ENCODE assay signal across 8 mouse cellular contexts in genomic region chr11:61683907-61684731, GRCm38 (mm10). TPM values are rescaled to one million over a fixed set of nuclear protein-coding genes. Genes with fewer than 3 reads are reported as not detected.
A peak's percentile ranks its signal among the peaks of the same experiment; 100 is the strongest.
DNase-seq lines count a peak whose midpoint lies in the region; ATAC-seq and TF ChIP-seq lines count a peak whose summit lies in the region.

TSS of gene Fam83g (plus strand) at chr11:61684091.

- peak; percentile 49 for ATAC-seq in heart, embryonic 16.5 days (replicated peaks; ENCODE audit: extremely low read depth, insufficient read depth, low FRiP score)
- peak; percentile 35 for ATAC-seq in megakaryocyte, adult 5-6 weeks (ENCODE audit: poor library complexity, severe bottlenecking)

- no peak for TF ChIP-seq POLR2A in embryonic fibroblast, embryonic 13.5 days (IDR thresholded peaks at IDR 0.05; ENCODE audit: low read depth, low read length)
- TF ChIP-seq POLR2A in cerebellum, adult 2 months (IDR thresholded peaks at IDR 0.05; ENCODE audit: borderline replicate concordance, insufficient read depth, low read length) = no peak

- peak within 1 kb of the TSS; percentile 52 for H3K9ac ChIP-seq in heart, embryonic 16.5 days (ENCODE audit: low read length)

- H3K4me1 ChIP-seq in embryonic fibroblast, embryonic 13.5 days (ENCODE audit: control insufficient read depth, insufficient read depth, low read length) = peaks cover 4% of the 10 kb centered on the region; the same call in 1 of the 2 replicates
- peaks cover 31% of the 10 kb centered on the region for H3K4me1 ChIP-seq in heart, embryonic 16.5 days (ENCODE audit: control insufficient read depth, insufficient read depth, low read length)
- no peaks in the 10 kb centered on the region for H3K4me1 ChIP-seq in cerebellum, adult 2 months (ENCODE audit: control insufficient read depth, insufficient read depth, low read length)

- no peaks in the 10 kb centered on the region for H3K9me3 ChIP-seq in heart, embryonic 16.5 days (replicated peaks; ENCODE audit: control insufficient read depth, low read length)

- 1% methylated on average over 74 of the region's 76 CpGs for WGBS in heart, embryonic 16.5 days
- WGBS in cerebellum, adult 2 months = 5% methylated on average over 76 of the region's 76 CpGs

- no peak within 1 kb of the TSS for H3K27ac ChIP-seq in embryonic fibroblast, embryonic 13.5 days (ENCODE audit: insufficient read depth, low read length)
- H3K27ac ChIP-seq in heart, embryonic 16.5 days (ENCODE audit: low read length) = no peak within 1 kb of the TSS
- no peak within 1 kb of the TSS for H3K27ac ChIP-seq in cerebellum, adult 2 months (ENCODE audit: insufficient read depth, low read length)

- no peaks in the 10 kb centered on the region for H3K36me3 ChIP-seq in heart, embryonic 16.5 days (ENCODE audit: control insufficient read depth, insufficient read depth)

- DNase-seq in adrenal gland, adult 18-20 months (ENCODE audit: low spot score in 2 of 2) = peak; percentile 60
- peak; percentile 88 for DNase-seq in kidney, postnatal 14 days
- peak; percentile 88 to 89 for DNase-seq in spleen, postnatal 10 days (ENCODE audit: low spot score in 2 of 2)
- DNase-seq in cerebellum, adult 18-20 months = no peak
- no peak for DNase-seq in cerebellum, adult 2 months

- peak within 1 kb of the TSS; percentile 82 for H3K4me2 ChIP-seq in heart, embryonic 16.5 days (ENCODE audit: low read depth, low read length)

- H3K4me3 ChIP-seq in embryonic fibroblast, embryonic 13.5 days (ENCODE audit: insufficient read depth, low read length) = peak within 1 kb of the TSS; percentile 16
- peak within 1 kb of the TSS; percentile 57 for H3K4me3 ChIP-seq in heart, embryonic 16.5 days (ENCODE audit: low read length)
- H3K4me3 ChIP-seq in cerebellum, adult 2 months (replicated peaks; ENCODE audit: insufficient read depth, low read depth, low read length) = no peak within 1 kb of the TSS

- no peak for TF ChIP-seq CTCF in embryonic fibroblast, embryonic 13.5 days (IDR thresholded peaks at IDR 0.05; ENCODE audit: borderline replicate concordance, insufficient read depth, low read length)
- no peak for TF ChIP-seq CTCF in cerebellum, adult 2 months (IDR thresholded peaks at IDR 0.05; ENCODE audit: borderline replicate concordance, insufficient read depth, low read depth, low read length)

- H3K27me3 ChIP-seq in heart, embryonic 16.5 days (ENCODE audit: control insufficient read depth, insufficient read depth, low read length) = peaks cover 16% of the 10 kb centered on the region
- peaks cover 2% of the 10 kb centered on the region; the same call in 1 of the 2 replicates for H3K27me3 ChIP-seq in cerebellum, adult 2 months (ENCODE audit: control insufficient read depth, insufficient read depth, low read length)

RNA-seq across cellular contexts. Expression of gene Fam83g, which starts in this region (rescaled TPM):
- total RNA-seq in adrenal gland, adult 18-20 months (2021) = 1 to 10 TPM; 1.2 to 1.6 TPM
- 0.46 and 0.60 TPM in 2 replicates for polyA plus RNA-seq in embryonic fibroblast, embryonic 13.5 days (2011; ENCODE audit: insufficient read length, low read depth, missing spikeins)
- polyA plus RNA-seq in heart, embryonic 16.5 days (2015; fragmentation: Nextera tagmentation; extraction: Ambion mirVana) = 0.97 and 1.5 TPM in 2 replicates
- not detected in 2 replicates for total RNA-seq in megakaryocyte, adult 5-6 weeks (2015)
- not detected in 2 replicates for total RNA-seq in megakaryocyte, adult 5-6 weeks (2017)
- 0.08 and 0.11 TPM in 2 replicates for polyA plus RNA-seq in cerebellum, adult 2 months (2012; rRNA removed)

Comparison
In these comparisons a context has a peak if more than half of its experiments do, and no peak if none do; other contexts are left out.
1. Peak in ATAC-seq in megakaryocyte, adult 5-6 weeks; RNA of the gene not detected or under 1 TPM.
2. DNase-seq: peak in adrenal gland, adult 18-20 months (2 of 2), kidney, postnatal 14 days (single experiment) and spleen, postnatal 10 days (2 of 2); none in cerebellum, adult 18-20 months (0 of 2) and cerebellum, adult 2 months (0 of 2).